Mouse (Mus musculus) lung, adult 10 weeks (tissue): ENCODE data around the gene Npdc1. TPM values are rescaled to one million over a fixed set of nuclear protein-coding genes. Genes with fewer than 3 reads are reported as not detected.

Experiments
- polyA plus RNA-seq: library from polyadenylated mRNA; stranded (reverse); fragments of 350-450 nt; fragmentation: Illumina TruSeq; extraction: RNeasy Lipid Tissue Mini Kit (QIAGEN cat#74804); gene quantifications from one replicate; pipeline ENCODE4 v1.2.3, GENCODE M21; 2014; ENCODE audit warnings: low read depth, low replicate concordance; ENCODE audit not compliant: insufficient read depth

Npdc1 gene
- 69.7 TPM for polyA plus RNA-seq

DNA sequence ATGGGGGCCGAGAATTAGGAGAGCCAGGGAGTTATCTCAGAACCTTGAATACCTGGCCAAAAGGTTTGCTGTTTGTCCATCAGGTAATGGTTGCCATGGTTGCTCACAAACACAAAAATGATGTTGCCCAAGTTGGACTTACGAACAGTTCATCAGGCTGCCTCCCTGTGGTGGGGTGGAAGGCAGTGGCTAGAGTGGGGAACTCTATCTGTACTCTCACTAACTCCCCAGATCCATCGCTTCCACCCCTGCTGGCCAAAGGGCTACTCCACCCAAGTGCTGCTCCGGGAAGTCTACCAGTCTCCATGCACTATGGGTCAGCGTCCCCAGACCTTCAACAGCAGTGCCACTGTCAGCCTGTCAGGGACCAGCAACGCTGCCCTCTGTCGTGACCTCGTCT lies at the start of gene Npdc1:
TSS of gene Npdc1 (plus strand) at position 301 of the 400 bp plus-strand sequence.

GRCm38 (mm10) chr2:25356208-25357079 lies 42.7 kb upstream of the Npdc1 start, which contains the start of gene Dpp7:
Gene Dpp7, minus strand, starts transcription at chr2:25356359.

GRCm38 (mm10) chr2:25365091-25365761 lies 33.9 kb upstream of the Npdc1 start, which contains the start of gene Uap1l1:
Gene Uap1l1, minus strand, starts transcription at chr2:25365682.

DNA sequence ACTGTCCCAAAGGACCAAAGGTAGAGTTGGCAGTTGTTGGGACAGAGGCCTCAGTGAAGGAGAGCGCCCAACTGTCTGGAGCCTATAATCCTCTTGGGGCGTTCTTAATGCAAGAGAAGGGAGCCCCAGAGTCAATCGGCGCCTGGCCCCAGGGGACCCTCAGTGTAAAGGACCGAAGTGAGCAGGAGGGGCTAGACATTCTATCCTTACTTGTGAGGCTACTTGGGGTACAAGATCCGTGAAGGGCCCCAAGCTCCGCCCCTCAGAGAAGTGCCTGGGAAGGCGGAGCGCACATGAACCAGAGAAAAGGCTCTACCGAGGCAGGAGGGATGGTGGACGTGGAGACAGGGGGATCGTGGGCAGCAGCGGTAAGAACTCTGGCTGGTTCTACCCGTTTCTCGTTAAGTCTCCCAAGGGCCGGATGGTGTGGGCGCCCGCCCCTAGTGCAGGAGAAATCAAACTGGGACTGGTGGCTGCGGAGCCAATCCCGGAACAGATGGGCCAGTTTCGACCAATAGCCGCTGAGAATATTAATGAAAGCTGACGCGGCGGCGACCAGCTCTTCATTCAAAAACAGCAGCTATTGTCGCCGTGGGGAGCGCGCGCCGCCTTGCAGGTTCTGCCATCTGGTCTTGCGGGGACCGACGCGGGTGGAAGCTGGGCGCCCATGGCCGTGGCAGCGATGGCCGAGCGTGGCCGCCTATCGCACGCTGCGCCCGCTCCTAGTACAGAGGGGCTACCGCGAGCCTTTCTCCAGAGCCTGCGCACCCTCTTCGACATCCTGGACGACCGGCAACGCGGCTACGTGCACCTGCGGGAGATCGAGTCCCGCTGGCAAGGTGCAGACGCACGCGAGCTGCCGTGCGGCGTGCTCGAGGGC lies 27.1 kb upstream of the Npdc1 start, which contains the start of gene Sapcd2:
TSS of gene Sapcd2 (plus strand) at position 558 of the 880 bp plus-strand sequence.

GRCm38 (mm10) chr2:25395721-25396596 lies 3.2 kb upstream of the Npdc1 start, which contains the start of gene Entpd2:
Gene Entpd2, plus strand, starts transcription at chr2:25395874.

GRCm38 (mm10) chr2:25422587-25423410 lies 23.6 kb downstream of the Npdc1 start, which contains the start of gene Fut7:
Gene Fut7, plus strand, starts transcription at chr2:25423267.

GRCm38 (mm10) chr2:25428442-25429236 lies 29.5 kb downstream of the Npdc1 start, which contains the start of gene Abca2:
Gene Abca2, plus strand, starts transcription at chr2:25428703.

GRCm38 (mm10) chr2:25456205-25456953 lies 57.2 kb downstream of the Npdc1 start, which contains the start of gene Clic3:
Gene Clic3, plus strand, starts transcription at chr2:25456838.

Other genes with a start within 250 kb of the Npdc1 start
- 28.7 TPM for gene Nrarp, start 218.6 kb upstream of the Npdc1 start, polyA plus RNA-seq
- 18.3 TPM for gene Tor4a, start 202.5 kb upstream of the Npdc1 start, polyA plus RNA-seq
- 41.8 TPM for gene Nelfb, start 187.9 kb upstream of the Npdc1 start, polyA plus RNA-seq
- not detected for gene Stpg3, start 184.7 kb upstream of the Npdc1 start, polyA plus RNA-seq
- gene Fam166a, start 180.6 kb upstream of the Npdc1 start, polyA plus RNA-seq, result not detected
- 379 TPM for gene Tubb4b, start 174.6 kb upstream of the Npdc1 start, polyA plus RNA-seq
- not detected for gene Slc34a3, start 165.0 kb upstream of the Npdc1 start, polyA plus RNA-seq
- not detected for gene Rnf224, start 162.6 kb upstream of the Npdc1 start, polyA plus RNA-seq
- gene Rnf208, start 157.1 kb upstream of the Npdc1 start, polyA plus RNA-seq, result 2.1 TPM
- 0.30 TPM for gene Cysrt1, start 156.9 kb upstream of the Npdc1 start, polyA plus RNA-seq
- gene AL732309.1, start 152.5 kb upstream of the Npdc1 start, polyA plus RNA-seq, result 6.2 TPM
- 15.5 TPM for gene Tmem203, start 143.9 kb upstream of the Npdc1 start, polyA plus RNA-seq
- 6.2 TPM for gene Tprn, start 136.7 kb upstream of the Npdc1 start, polyA plus RNA-seq
- 68.9 TPM for gene Ssna1, start 126.9 kb upstream of the Npdc1 start, polyA plus RNA-seq
- 38.0 TPM for gene Anapc2, start 126.9 kb upstream of the Npdc1 start, polyA plus RNA-seq
- not detected for gene Tmem210, start 111.2 kb upstream of the Npdc1 start, polyA plus RNA-seq
- 22.2 TPM for gene Lrrc26, start 109.4 kb upstream of the Npdc1 start, polyA plus RNA-seq
- not detected for gene Grin1, start 80.2 kb upstream of the Npdc1 start, polyA plus RNA-seq
- 31.9 TPM for gene Man1b1, start 67.0 kb upstream of the Npdc1 start, polyA plus RNA-seq
- gene Dpp7, start 43.0 kb upstream of the Npdc1 start, polyA plus RNA-seq, result 18.5 TPM
- gene Uap1l1, start 33.7 kb upstream of the Npdc1 start, polyA plus RNA-seq, result 51.2 TPM
- gene Sapcd2, start 27.0 kb upstream of the Npdc1 start, polyA plus RNA-seq, result 1.0 TPM
- gene Entpd2, start 3.5 kb upstream of the Npdc1 start, polyA plus RNA-seq, result 7.6 TPM
- gene Fut7, start 23.9 kb downstream of the Npdc1 start, polyA plus RNA-seq, result 1.7 TPM
- gene Abca2, start 29.4 kb downstream of the Npdc1 start, polyA plus RNA-seq, result 9.0 TPM
- gene Clic3, start 57.5 kb downstream of the Npdc1 start, polyA plus RNA-seq, result 364 TPM
- 44.5 TPM for gene Paxx, start 61.7 kb downstream of the Npdc1 start, polyA plus RNA-seq
- 1.6 TPM for gene Ptgds, start 70.7 kb downstream of the Npdc1 start, polyA plus RNA-seq
- not detected for gene Lcn12, start 94.6 kb downstream of the Npdc1 start, polyA plus RNA-seq
- 27.0 TPM for gene Fbxw5, start 101.4 kb downstream of the Npdc1 start, polyA plus RNA-seq
- 0.92 TPM for gene C8g, start 102.4 kb downstream of the Npdc1 start, polyA plus RNA-seq
- 19.5 TPM for gene Traf2, start 147.6 kb downstream of the Npdc1 start, polyA plus RNA-seq
- 272 TPM for gene Edf1, start 158.5 kb downstream of the Npdc1 start, polyA plus RNA-seq
- 0.44 TPM for gene Mamdc4, start 175.5 kb downstream of the Npdc1 start, polyA plus RNA-seq
- gene Phpt1, start 175.9 kb downstream of the Npdc1 start, polyA plus RNA-seq, result 64.0 TPM
- not detected for gene Ajm1, start 182.4 kb downstream of the Npdc1 start, polyA plus RNA-seq
- gene Rabl6, start 209.2 kb downstream of the Npdc1 start, polyA plus RNA-seq, result 25.9 TPM
- not detected for gene Ccdc183, start 218.3 kb downstream of the Npdc1 start, polyA plus RNA-seq
- gene Tmem141, start 222.7 kb downstream of the Npdc1 start, polyA plus RNA-seq, result 21.1 TPM
- 23.9 TPM for gene Fcna, start 228.7 kb downstream of the Npdc1 start, polyA plus RNA-seq